Mouse (Mus musculus): Measurements from ENCODE around the gene Map4k3. TPM values are rescaled to one million over a fixed set of nuclear protein-coding genes. Genes with fewer than 3 reads are reported as not detected.

Gene Map4k3
- polyA plus RNA-seq, 1 experiment from 2014 or later = 36.5 TPM

DNA sequence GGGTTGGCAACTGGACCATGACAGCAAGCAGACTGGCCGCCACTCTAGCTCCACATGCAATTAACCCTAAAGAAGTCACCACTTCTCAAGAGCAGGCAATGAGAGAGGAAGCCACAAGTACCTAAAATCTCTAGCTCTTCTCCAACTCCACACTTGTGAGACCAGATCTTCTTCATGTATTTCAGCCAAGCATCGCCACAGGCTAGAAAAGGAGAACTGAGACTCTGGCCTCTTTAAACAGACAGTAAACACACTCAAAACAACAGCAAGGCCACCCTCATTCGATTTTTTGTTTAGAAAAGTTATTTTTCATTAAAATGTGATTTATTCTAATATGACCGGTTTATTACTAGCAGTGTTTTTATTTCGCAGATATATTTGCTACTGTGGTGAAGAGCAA lies 9.0 kb downstream of the Map4k3 start:
- no peak overlapping the region for H3K4me2 ChIP-seq (replicated peaks; ENCODE audit: low read depth, low read length)
- H3K9me3 ChIP-seq (ENCODE audit: control insufficient read depth, low read length) = no peaks in the 10 kb centered on the region
- ATAC-seq (ENCODE audit: low FRiP score, low TSS enrichment) = no peak
- H3K27ac ChIP-seq (ENCODE audit: low read depth, low read length) = no peak overlapping the region
- no peak overlapping the region for H3K9ac ChIP-seq (ENCODE audit: low read depth, low read length)
- H3K4me3 ChIP-seq (ENCODE audit: low read length) = no peak overlapping the region
- WGBS = 81% methylated on average over 5 of the region's 5 CpGs
- H3K27me3 ChIP-seq (ENCODE audit: control insufficient read depth, insufficient read depth, low read length) = no peaks in the 10 kb centered on the region
- peaks cover 13% of the 10 kb centered on the region for H3K4me1 ChIP-seq (ENCODE audit: control insufficient read depth, insufficient read depth, low read length)
- H3K36me3 ChIP-seq (ENCODE audit: control insufficient read depth, insufficient read depth, low read length) = no peaks in the 10 kb centered on the region; the same call in 1 of the 2 replicates

DNA sequence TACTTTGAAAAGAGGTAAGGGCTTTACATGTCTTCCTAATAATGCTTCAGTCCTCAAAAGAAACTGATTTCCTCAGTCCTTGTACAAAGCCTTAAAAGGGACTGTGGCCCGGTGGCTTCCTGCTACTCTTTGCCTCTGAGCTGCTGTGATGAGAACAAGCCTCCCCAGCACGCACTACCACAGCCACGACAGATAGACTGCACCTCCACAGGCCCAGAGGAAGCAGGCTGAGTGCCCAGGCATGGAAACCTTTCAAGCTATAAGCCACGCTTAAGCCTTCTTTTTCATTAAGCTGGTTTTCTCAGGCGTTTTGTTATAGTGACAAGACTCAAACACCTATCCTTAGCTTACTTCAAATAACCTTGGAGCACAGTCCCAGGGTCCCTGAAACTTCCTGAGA lies 10.0 kb downstream of the Map4k3 start:
- H3K27ac ChIP-seq (ENCODE audit: low read depth, low read length) = no peak overlapping the region
- ATAC-seq (ENCODE audit: low FRiP score, low TSS enrichment) = no peak
- H3K36me3 ChIP-seq (ENCODE audit: control insufficient read depth, insufficient read depth, low read length) = no peaks in the 10 kb centered on the region; the same call in 1 of the 2 replicates
- H3K27me3 ChIP-seq (ENCODE audit: control insufficient read depth, insufficient read depth, low read length) = no peaks in the 10 kb centered on the region
- H3K4me3 ChIP-seq (ENCODE audit: low read length) = no peak overlapping the region
- no peak overlapping the region for H3K4me2 ChIP-seq (replicated peaks; ENCODE audit: low read depth, low read length)
- peaks cover 13% of the 10 kb centered on the region for H3K4me1 ChIP-seq (ENCODE audit: control insufficient read depth, insufficient read depth, low read length)
- no peak overlapping the region for H3K9ac ChIP-seq (ENCODE audit: low read depth, low read length)
- 77% methylated on average over 5 of the region's 5 CpGs for WGBS
- no peaks in the 10 kb centered on the region for H3K9me3 ChIP-seq (ENCODE audit: control insufficient read depth, low read length)

DNA sequence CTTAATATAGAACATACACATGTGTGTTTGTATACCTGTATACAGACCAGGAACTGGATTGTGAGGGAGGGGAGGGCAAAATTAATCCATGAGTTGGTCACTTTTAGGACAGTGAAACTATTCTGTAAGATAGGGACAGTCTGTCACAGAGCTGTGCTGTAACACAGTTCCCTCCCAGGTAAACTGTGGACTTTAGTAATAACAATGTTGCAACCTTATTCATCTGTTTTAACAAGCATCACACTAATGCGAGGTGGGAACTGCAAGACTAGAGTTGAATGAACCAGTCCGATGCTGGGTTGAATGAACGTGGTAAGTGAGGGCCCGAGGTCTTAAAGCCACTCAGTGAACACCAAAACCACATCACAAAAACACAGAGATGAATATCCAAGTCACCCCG lies 14.7 kb downstream of the Map4k3 start:
- 96% methylated on average over 5 of the region's 5 CpGs for WGBS
- no peak for ATAC-seq (ENCODE audit: low FRiP score, low TSS enrichment)
- H3K4me2 ChIP-seq (replicated peaks; ENCODE audit: low read depth, low read length) = no peak overlapping the region
- H3K9me3 ChIP-seq (ENCODE audit: control insufficient read depth, low read length) = no peaks in the 10 kb centered on the region
- no peak overlapping the region for H3K9ac ChIP-seq (ENCODE audit: low read depth, low read length)
- H3K27me3 ChIP-seq (ENCODE audit: control insufficient read depth, insufficient read depth, low read length) = no peaks in the 10 kb centered on the region
- peaks cover 16% of the 10 kb centered on the region for H3K4me1 ChIP-seq (ENCODE audit: control insufficient read depth, insufficient read depth, low read length)
- no peaks in the 10 kb centered on the region for H3K36me3 ChIP-seq (ENCODE audit: control insufficient read depth, insufficient read depth, low read length)
- no peak overlapping the region for H3K27ac ChIP-seq (ENCODE audit: low read depth, low read length)
- H3K4me3 ChIP-seq (ENCODE audit: low read length) = no peak overlapping the region

DNA sequence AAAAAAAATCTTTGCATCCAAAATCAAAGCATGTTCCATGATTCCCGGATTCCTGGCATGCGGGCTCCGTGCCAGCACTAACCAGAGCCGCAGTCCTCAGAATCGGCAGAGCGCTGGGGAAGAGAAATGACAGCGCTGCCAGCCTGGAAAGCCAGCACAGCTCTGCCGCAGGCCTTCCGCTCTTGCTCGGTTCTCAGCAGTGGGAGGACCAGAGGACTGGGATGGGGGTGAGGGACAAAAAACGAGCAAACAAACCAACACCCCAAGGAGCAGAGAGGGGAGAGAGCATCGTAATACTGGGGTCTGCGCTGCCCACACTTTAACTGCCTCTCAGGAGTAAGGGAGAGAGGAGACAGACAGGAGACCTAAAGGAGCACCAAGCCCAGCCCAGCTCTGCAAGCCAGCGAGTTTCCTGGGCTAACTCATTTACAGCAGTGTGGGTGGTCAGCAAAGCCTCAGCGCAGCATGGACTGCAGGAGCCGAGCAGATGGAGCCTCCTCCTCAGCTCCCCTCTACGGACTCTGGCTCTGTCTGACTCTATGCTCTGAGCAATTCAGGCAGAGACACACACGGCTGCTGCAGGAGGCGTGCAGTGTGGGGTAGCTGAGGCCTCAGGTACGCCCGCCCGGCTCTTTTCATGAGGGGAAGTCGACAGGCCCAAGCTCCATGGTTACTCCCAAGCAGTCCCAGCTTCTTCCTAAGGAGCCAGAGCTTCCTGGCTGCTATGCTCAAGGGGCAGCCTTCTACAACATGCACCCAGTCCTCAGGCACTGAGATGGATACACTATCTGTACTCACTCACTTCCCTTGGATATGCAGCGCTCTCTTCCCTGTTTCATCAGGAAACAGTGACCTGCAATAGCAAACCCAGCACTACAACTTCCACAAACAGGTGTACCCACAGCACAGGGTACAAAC lies 18.1 kb downstream of the Map4k3 start:
- ATAC-seq (ENCODE audit: low FRiP score, low TSS enrichment) = peak; percentile 90
- Histone ChIP-seq H3K4me3 (ENCODE audit: low read length) (peak overlapping the region; percentile 7; the same call in 1 of the 2 replicates), H3K27me3 (ENCODE audit: control insufficient read depth, insufficient read depth, low read length) (no peaks in the 10 kb centered on the region), H3K27ac (ENCODE audit: low read depth, low read length) (peak overlapping the region; percentile 69; the same call in 1 of the 2 replicates), H3K9me3 (ENCODE audit: control insufficient read depth, low read length) (no peaks in the 10 kb centered on the region), H3K9ac (ENCODE audit: low read depth, low read length) (peak overlapping the region; percentile 44; the same call in 1 of the 2 replicates), H3K4me2 (replicated peaks; ENCODE audit: low read depth, low read length) (peak overlapping the region; percentile 31), H3K4me1 (ENCODE audit: control insufficient read depth, insufficient read depth, low read length) (peaks cover 22% of the 10 kb centered on the region), H3K36me3 (ENCODE audit: control insufficient read depth, insufficient read depth, low read length) (no peaks in the 10 kb centered on the region)
- WGBS = 24% methylated on average over 24 of the region's 24 CpGs

DNA sequence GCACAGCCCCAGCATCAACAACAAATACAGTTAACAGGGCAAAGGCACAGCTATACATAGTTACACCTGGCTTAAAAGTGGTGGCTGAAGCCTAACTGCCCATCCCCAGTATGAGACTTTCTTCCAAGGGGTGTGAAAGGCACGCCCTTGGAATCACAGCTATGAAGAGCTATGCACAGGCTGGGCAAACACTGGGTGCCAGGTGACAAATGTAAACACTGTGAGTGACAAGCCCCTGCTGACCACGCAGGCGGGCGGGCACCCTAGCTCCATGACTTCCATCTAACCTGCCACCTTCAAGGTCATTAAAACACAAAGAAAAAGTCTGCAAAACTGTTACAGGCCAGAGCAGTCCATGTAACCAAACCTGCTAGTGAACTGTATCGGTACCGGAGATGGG lies 19.5 kb downstream of the Map4k3 start:
- 44% methylated on average over 6 of the region's 6 CpGs for WGBS
- H3K4me1 ChIP-seq (ENCODE audit: control insufficient read depth, insufficient read depth, low read length) = peaks cover 22% of the 10 kb centered on the region
- ATAC-seq (ENCODE audit: low FRiP score, low TSS enrichment) = no peak
- H3K4me3 ChIP-seq (ENCODE audit: low read length) = no peak overlapping the region
- H3K36me3 ChIP-seq (ENCODE audit: control insufficient read depth, insufficient read depth, low read length) = no peaks in the 10 kb centered on the region
- no peak overlapping the region for H3K4me2 ChIP-seq (replicated peaks; ENCODE audit: low read depth, low read length)
- H3K9ac ChIP-seq (ENCODE audit: low read depth, low read length) = no peak overlapping the region
- no peaks in the 10 kb centered on the region for H3K27me3 ChIP-seq (ENCODE audit: control insufficient read depth, insufficient read depth, low read length)
- no peak overlapping the region for H3K27ac ChIP-seq (ENCODE audit: low read depth, low read length)
- H3K9me3 ChIP-seq (ENCODE audit: control insufficient read depth, low read length) = no peaks in the 10 kb centered on the region

DNA sequence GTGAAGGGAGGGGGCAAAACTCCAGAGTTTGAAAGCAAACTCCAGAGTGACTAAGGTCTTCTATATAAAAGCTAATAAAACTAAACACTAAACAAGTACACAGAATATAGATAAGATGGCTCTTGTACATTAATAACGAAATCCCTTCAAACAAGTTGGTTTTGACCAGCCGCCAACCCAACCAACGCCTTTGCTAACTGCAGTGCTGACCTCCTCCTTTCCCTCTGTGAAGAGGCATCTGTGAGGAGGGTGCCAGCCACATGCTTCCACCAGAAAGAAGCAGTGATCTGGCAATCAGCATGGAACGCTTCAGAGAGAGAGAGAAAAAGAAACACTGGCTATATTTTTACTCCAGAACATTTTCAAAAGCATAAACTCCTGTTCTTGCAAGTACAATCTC lies 21.1 kb downstream of the Map4k3 start:
- H3K4me1 ChIP-seq (ENCODE audit: control insufficient read depth, insufficient read depth, low read length) = peaks cover 22% of the 10 kb centered on the region
- no peak for ATAC-seq (ENCODE audit: low FRiP score, low TSS enrichment)
- H3K4me3 ChIP-seq (ENCODE audit: low read length) = no peak overlapping the region
- H3K4me2 ChIP-seq (replicated peaks; ENCODE audit: low read depth, low read length) = no peak overlapping the region
- H3K9ac ChIP-seq (ENCODE audit: low read depth, low read length) = no peak overlapping the region
- no peaks in the 10 kb centered on the region for H3K9me3 ChIP-seq (ENCODE audit: control insufficient read depth, low read length)
- no peaks in the 10 kb centered on the region for H3K36me3 ChIP-seq (ENCODE audit: control insufficient read depth, insufficient read depth, low read length)
- H3K27ac ChIP-seq (ENCODE audit: low read depth, low read length) = no peak overlapping the region
- 79% methylated on average over 4 of the region's 4 CpGs for WGBS
- no peaks in the 10 kb centered on the region for H3K27me3 ChIP-seq (ENCODE audit: control insufficient read depth, insufficient read depth, low read length)

DNA sequence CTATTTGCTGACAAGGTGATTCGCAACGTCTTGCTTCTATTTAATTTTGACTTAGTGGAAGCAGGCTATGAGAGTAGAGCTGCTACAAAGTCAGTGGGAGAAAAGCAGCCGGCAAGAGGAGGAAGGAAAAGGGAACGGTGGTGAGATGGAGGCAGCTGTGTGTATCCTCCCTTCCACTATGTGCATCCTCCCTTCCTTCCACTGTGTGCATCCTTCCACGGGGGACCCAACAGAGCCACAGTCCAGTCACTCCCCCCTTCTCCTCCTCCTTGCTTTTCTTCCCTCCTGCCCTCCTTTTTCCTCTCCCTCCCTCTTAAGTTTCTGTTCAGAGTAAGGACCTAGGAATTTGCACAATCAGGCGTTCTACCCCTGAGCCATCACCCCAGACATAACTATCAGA lies 21.7 kb downstream of the Map4k3 start:
- Histone ChIP-seq H3K4me2 (replicated peaks; ENCODE audit: low read depth, low read length) (no peak overlapping the region), H3K27ac (ENCODE audit: low read depth, low read length) (no peak overlapping the region), H3K36me3 (ENCODE audit: control insufficient read depth, insufficient read depth, low read length) (no peaks in the 10 kb centered on the region), H3K4me3 (ENCODE audit: low read length) (no peak overlapping the region), H3K4me1 (ENCODE audit: control insufficient read depth, insufficient read depth, low read length) (peaks cover 22% of the 10 kb centered on the region), H3K9me3 (ENCODE audit: control insufficient read depth, low read length) (no peaks in the 10 kb centered on the region), H3K27me3 (ENCODE audit: control insufficient read depth, insufficient read depth, low read length) (no peaks in the 10 kb centered on the region), H3K9ac (ENCODE audit: low read depth, low read length) (no peak overlapping the region)
- ATAC-seq (ENCODE audit: low FRiP score, low TSS enrichment) = no peak
- WGBS = 52% methylated on average over 6 of the region's 6 CpGs

DNA sequence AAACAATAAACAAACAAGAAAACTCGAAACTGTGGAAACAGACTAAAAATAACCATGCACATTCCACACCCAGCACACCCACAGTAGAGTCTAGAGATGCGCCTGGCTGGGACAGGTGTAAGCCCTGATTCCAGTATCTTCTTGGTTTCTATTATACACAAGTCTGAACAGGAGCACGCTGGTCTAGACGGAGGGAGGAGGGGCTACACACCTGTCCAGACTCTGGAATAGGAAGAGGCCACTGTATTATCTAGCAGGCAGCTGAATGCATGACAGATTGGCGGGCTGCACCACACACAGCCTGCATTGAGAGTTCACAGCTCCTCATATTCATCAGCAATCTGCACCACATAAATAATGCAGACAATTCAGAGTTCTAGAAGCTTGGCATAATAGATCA lies 26.6 kb downstream of the Map4k3 start:
- no peak for ATAC-seq (ENCODE audit: low FRiP score, low TSS enrichment)
- Histone ChIP-seq H3K9ac (ENCODE audit: low read depth, low read length) (no peak overlapping the region), H3K9me3 (ENCODE audit: control insufficient read depth, low read length) (no peaks in the 10 kb centered on the region), H3K27ac (ENCODE audit: low read depth, low read length) (no peak overlapping the region), H3K4me3 (ENCODE audit: low read length) (no peak overlapping the region), H3K27me3 (ENCODE audit: control insufficient read depth, insufficient read depth, low read length) (no peaks in the 10 kb centered on the region), H3K4me1 (ENCODE audit: control insufficient read depth, insufficient read depth, low read length) (peaks cover 15% of the 10 kb centered on the region), H3K4me2 (replicated peaks; ENCODE audit: low read depth, low read length) (no peak overlapping the region), H3K36me3 (ENCODE audit: control insufficient read depth, insufficient read depth, low read length) (no peaks in the 10 kb centered on the region)
- WGBS = 81% methylated on average over 5 of the region's 5 CpGs

DNA sequence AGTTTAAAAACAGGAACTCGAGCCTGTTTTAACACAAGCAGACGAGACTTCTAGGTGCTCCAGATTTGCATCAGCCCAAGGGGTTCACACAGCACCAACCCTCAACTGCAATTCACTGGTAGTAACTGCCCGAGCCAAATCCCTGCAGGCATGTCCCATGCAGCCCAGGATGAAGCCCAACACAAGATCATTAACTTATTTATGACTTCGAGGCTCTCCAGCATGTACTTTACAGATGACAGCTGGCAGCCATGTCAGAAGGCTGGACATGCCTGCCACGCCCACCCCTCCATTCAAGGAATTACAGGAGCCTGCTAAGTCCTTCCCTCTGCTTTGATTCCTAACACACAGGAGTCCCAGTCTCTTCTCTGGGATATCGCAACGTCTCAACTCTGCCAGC lies 29.4 kb downstream of the Map4k3 start:
- Histone ChIP-seq H3K36me3 (ENCODE audit: control insufficient read depth, insufficient read depth, low read length) (no peaks in the 10 kb centered on the region), H3K4me2 (replicated peaks; ENCODE audit: low read depth, low read length) (no peak overlapping the region), H3K9ac (ENCODE audit: low read depth, low read length) (no peak overlapping the region), H3K27ac (ENCODE audit: low read depth, low read length) (no peak overlapping the region), H3K27me3 (ENCODE audit: control insufficient read depth, insufficient read depth, low read length) (no peaks in the 10 kb centered on the region), H3K4me1 (ENCODE audit: control insufficient read depth, insufficient read depth, low read length) (peaks cover 12% of the 10 kb centered on the region), H3K4me3 (ENCODE audit: low read length) (no peak overlapping the region), H3K9me3 (ENCODE audit: control insufficient read depth, low read length) (no peaks in the 10 kb centered on the region)
- WGBS = 54% methylated on average over 7 of the region's 7 CpGs
- ATAC-seq (ENCODE audit: low FRiP score, low TSS enrichment) = no peak

Data from kidney, embryonic 14.5 days (tissue).